Mouse (Mus musculus): ENCODE data around the gene Gm32717.
"Not testable (repeated sequence)": the region's sequence is repeated elsewhere in the genome, so short reads cannot be mapped to it uniquely, and the experiment has no call there.

Gene Gm32717

DNA sequence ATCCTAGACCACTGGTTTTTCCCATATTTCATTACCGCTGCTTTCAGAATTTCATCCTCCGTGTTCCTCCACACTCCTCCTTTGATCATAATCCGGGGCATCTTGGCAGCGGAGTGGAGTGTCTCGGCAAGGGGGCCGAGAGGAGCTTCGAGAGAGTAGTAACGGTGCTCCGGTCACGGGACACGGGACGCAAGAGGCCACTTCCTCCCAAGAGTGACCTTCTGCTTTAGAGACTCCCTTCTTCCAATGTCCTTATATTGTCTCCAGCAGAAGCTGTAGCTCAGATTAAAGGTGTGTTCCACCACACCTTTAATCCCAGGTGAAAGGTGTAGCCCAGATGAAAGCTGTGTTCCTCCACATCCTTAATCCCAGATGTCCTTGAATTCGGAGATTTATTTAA, at the start of gene Gm32717:
Gm32717 (minus strand) TSS at position 101 of the 400 bp plus-strand sequence.
- DNase-seq (ENCODE audit: low read depth, low spot score): not testable (repeated sequence)

DNA sequence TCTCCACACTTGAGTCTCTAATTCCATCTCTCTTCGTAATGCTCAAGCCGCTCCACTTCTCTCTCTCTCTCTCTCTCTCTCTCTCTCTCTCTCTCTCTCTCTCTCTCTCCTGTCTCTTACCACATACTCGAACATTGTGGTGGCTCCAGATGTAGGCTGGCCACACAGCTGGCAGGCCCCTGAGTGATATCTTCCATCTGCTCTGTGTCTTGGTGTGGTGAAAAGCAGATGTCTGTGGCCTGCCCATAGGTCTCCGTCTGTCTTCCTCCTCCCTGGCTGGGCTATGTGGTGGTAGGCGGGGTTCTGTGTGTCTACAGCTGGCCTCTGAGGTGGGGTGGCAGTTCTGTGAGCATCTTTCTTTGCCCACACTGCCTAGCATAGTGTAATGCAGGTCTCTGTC, 42.4 kb upstream of the Gm32717 start:
- DNase-seq (ENCODE audit: low read depth, low spot score): not testable (repeated sequence)

DNA sequence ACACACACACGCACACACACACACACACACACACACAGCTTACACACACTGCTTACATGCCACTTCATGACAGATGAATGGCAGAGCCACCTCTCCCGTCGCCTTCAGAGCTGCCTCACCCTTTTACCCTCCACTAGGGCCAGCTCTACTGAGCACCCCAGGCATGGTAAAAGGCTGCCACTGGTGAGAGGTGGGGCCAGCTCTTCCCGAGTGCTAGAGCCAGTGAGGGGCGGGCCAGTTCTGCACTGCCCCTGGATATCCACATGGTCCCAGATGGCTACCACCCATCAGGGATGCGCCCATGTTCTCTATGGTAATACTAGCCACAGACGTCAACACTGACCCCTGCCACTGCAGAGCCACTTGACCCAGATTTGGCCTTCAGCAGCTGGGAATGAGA, 42.0 kb upstream of the Gm32717 start:
- DNase-seq (ENCODE audit: low read depth, low spot score): not testable (repeated sequence)

DNA sequence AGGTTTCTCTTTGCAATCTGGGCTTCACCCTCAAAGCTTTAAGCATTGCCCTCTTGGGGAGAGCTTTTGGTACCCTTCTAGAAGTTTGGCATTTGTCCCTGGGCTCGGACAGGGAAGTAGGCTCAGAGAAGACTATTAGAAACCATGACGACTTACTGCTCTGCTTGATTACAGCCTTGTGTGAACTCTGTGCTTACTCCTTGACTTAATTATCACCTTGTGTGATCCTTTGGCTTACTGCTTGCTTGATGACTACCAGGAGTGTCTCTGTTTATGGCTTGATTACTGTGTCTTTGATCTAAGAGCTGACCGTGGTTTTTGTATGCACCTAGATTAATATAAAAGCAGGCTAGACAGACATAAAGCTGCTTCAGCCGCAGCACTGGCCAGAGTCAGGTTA, 37.5 kb upstream of the Gm32717 start:
- DNase-seq (ENCODE audit: low read depth, low spot score): not testable (repeated sequence)

DNA sequence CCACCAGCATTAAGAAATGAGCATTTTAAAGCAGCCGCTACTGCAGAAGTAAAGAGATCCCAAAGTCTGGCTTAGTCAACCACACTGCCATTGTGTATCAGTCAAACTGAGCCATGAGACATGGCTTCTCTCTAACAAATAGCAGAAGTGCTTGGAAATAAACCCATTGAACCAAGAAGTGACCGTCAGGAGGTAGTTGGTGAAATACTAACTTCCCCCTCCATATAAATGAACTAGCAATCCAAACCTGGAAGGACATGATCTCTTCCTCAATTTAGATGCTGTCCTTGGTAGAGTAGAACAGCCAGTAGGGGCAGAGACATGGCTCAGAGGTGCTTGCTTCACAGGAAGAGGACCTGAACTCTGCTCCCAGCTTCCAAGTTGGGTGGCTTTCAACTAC, 30.8 kb upstream of the Gm32717 start:
- DNase-seq (ENCODE audit: low read depth, low spot score): not testable (repeated sequence)

DNA sequence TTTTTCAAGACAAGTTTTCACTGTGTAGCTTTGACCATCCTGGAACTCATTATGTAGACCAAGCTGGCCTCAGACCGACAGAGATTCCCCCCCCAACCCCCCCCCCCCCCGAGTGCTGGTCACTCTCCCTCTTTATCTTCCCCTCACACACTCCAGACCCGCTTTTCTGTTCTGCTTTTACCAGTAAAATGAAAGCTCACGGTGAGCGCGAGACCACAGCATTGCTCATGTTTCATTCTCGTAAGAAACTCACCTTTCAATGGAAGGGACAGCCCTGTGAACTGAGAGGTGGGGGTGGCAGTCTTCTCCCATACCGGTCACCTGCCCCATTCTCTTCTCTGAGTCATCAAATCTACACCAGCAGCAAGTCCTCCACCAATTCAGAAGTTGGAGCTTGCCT, 28.2 kb upstream of the Gm32717 start:
- not testable (repeated sequence) for DNase-seq (ENCODE audit: low read depth, low spot score)

DNA sequence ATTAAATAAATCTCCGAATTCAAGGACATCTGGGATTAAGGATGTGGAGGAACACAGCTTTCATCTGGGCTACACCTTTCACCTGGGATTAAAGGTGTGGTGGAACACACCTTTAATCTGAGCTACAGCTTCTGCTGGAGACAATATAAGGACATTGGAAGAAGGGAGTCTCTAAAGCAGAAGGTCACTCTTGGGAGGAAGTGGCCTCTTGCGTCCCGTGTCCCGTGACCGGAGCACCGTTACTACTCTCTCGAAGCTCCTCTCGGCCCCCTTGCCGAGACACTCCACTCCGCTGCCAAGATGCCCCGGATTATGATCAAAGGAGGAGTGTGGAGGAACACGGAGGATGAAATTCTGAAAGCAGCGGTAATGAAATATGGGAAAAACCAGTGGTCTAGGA, 17.8 kb upstream of the Gm32717 start, which contains the start of gene Gm32802:
Gm32802 (plus strand) TSS at position 301 of the 400 bp plus-strand sequence.
- DNase-seq (ENCODE audit: low read depth, low spot score): not testable (repeated sequence)

DNA sequence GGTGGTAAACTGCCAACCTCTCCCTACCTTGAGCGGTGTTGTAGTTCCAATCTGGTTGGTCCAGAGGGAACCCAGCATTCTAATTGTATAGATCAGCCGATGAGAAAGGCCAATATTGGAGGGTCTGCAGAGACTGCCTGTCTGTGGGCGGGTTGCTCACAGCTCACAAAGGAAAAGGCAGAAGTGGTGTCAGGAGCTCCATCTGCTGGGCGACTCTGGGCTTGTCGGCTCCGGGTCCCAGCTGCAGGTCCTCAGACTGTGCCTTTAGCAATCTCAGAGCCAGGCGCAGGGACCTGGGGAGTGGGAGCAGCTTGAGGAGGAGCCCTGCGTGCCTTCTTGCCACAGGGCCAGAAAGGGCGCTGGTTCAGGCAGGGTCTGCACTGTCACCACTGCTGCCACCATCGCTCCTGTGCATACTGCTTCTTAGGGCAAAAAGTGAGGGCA, 10.3 kb upstream of the Gm32717 start:
- DNase-seq (ENCODE audit: low read depth, low spot score): peak; percentile 24

DNA sequence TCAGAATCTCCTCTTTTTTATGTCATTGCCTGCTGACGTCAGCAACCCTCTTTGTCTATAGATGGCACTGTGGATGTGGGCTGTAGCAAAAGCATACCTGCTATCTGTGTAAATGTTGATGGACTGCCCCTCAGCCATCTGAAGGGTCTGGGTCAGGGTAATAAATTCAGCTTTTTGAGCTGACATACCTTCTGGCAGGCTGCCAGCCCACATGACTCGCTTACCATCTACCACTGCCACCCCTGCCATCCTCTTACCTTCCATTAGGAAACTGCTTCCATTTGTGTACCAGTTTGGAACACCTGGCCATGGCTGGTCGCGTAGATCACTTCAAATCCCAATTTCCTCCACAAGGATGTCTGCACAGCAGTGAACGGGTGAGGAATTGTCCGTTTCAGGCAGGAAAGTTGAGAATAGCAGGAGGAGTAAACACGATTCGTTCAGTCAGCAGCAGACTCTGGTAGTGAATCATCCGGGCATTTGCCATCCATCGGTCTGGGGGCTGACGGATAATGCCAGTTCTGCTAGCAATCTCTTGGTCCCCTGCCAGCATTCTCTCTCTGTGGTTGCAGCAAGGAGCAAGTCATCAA, 8.5 kb upstream of the Gm32717 start:
- DNase-seq (ENCODE audit: low read depth, low spot score): not testable (repeated sequence)

DNA sequence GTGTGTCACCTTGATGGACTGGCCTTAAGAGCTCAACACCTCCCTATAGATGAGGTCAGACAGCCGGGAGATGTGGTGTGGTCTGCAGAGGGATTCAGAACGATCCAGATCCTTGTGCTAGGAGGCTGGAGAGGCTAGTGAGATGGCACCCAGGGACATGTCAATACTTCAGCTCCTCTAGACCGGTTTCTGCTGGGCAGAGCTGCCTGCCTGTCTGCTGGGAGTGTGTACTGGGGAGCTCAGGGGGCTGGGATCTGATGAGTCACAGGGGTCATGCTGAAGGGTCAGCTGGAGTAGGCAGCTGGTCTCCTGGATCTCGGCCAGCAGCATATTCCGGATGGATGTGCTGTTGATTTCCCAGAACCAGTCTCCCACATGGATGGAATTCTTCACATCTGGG, 8.0 kb downstream of the Gm32717 start:
- not testable (repeated sequence) for DNase-seq (ENCODE audit: low read depth, low spot score)

DNA sequence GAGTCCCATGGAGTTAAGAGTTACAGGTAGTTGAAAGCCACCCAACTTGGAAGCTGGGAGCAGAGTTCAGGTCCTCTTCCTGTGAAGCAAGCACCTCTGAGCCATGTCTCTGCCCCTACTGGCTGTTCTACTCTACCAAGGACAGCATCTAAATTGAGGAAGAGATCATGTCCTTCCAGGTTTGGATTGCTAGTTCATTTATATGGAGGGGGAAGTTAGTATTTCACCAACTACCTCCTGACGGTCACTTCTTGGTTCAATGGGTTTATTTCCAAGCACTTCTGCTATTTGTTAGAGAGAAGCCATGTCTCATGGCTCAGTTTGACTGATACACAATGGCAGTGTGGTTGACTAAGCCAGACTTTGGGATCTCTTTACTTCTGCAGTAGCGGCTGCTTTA, 13.0 kb downstream of the Gm32717 start:
- not testable (repeated sequence) for DNase-seq (ENCODE audit: low read depth, low spot score)

DNA sequence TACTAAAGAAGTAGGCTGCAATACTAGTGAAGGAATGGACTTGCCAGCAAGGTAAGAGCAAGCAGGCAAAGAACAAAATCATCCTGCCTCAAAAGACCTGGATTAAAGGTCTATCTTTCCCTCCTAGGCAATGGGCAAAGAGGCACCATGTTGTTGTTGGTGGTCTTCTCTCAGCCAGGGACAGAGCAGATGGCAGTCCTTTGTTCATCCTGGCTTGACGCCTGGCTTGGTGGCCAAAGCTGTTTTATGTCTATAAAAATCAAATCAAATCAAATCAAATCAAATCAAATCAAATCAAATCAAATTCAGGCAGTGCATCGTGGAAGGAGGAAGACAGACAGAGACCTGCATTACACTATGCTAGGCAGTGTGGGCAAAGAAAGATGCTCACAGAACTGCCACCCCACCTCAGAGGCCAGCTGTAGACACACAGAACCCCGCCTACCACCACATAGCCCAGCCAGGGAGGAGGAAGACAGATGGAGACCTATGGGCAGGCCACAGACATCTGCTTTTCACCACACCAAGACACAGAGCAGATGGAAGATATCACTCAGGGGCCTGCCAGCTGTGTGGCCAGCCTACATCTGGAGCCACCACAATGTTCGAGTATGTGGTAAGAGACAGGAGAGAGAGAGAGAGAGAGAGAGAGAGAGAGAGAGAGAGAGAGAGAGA, 24.7 kb downstream of the Gm32717 start:
- DNase-seq (ENCODE audit: low read depth, low spot score): not testable (repeated sequence)

DNA sequence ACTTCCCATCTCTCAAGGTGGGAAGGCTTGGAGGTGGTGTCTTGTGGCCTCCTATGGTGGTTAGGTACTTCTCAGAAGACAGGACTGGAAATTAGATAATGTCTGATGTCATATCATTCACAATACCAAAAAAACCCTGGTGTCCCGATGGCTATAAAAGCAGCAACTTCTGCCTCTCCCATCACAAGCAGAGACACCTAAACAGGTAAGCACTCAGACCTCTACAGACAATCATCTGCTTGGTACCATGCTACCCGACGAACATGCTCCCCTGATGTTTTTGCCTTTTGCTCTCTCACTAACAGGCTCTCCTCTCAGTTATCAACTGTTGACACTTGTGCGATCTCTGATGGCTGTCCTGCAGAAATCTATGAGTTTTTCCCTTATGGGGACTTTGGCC, 35.9 kb downstream of the Gm32717 start, which contains the start of gene Il22:
Il22 (plus strand) TSS at position 301 of the 400 bp plus-strand sequence.
- no peak for DNase-seq (ENCODE audit: low read depth, low spot score)

DNA sequence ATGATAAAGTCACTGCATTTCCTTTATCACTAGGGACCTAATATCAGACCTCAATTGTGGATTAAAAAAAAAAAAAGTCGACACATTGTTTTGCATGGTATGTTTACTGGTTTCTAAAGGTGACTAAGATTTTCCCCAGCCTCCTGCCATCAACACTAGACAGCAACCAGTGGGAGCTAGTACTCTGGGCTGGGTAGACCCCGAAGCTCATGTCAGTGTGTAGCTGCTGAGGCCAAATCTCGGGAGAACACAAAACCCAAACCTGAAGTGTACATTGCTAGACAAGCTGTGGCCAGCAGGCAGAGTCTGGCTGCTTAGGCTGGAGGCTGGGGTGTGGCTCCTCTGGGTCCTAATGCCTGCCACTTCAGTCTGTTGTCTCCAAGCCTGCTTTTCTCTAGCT, 45.4 kb downstream of the Gm32717 start:
- DNase-seq (ENCODE audit: low read depth, low spot score): peak; percentile 51
